Mouse (Mus musculus) limb, embryonic 15.5 days (tissue): ENCODE data around the gene St6galnac6. TPM values are rescaled to one million over a fixed set of nuclear protein-coding genes. Genes with fewer than 3 reads are reported as not detected.

Source experiments
- ATAC-seq: fragments of 200-750 bp; cut with Nextera tagmentation; 2 replicates; pipeline ENCODE4 v1.8.0; 2017; ENCODE audit warnings: low read depth, moderate TSS enrichment; ENCODE audit not compliant: insufficient number of reproducible peaks, low FRiP score, low TSS enrichment
- H3K27ac ChIP-seq: fragments of 300-500 bp; sonication (generic); 2 replicates; pipeline ENCODE4 v1.5.1; 2015; ENCODE audit warnings: moderate library complexity, mild to moderate bottlenecking, inconsistent platforms
- H3K27me3 ChIP-seq: fragments of 300-500 bp; sonication (generic); 2 replicates; pipeline ENCODE4 v1.6.1; 2015; ENCODE audit warnings: inconsistent platforms
- H3K36me3 ChIP-seq: fragments of 300-500 bp; sonication (generic); 2 replicates; pipeline ENCODE4 v1.6.1; 2015; ENCODE audit warnings: inconsistent platforms
- H3K4me1 ChIP-seq: fragments of 300-500 bp; sonication (generic); 2 replicates; pipeline ENCODE4 v1.6.1; 2015; ENCODE audit warnings: inconsistent platforms
- H3K4me2 ChIP-seq: fragments of 300-500 bp; sonication (generic); 2 replicates; pipeline ENCODE4 v1.6.1; 2015; ENCODE audit warnings: mild to moderate bottlenecking, inconsistent platforms
- H3K4me3 ChIP-seq: fragments of 300-500 bp; sonication (generic); 2 replicates; pipeline ENCODE4 v1.5.1; 2015; ENCODE audit warnings: mild to moderate bottlenecking, inconsistent platforms
- H3K9ac ChIP-seq: fragments of 300-500 bp; sonication (generic); 2 replicates; pipeline ENCODE4 v1.6.1; 2015; ENCODE audit warnings: inconsistent platforms
- H3K9me3 ChIP-seq: fragments of 300-500 bp; sonication (generic); 2 replicates; pipeline ENCODE4 v1.6.1; 2016; ENCODE audit warnings: inconsistent platforms
- WGBS: fragments of 180-500 bp; shearing (Covaris S2); methylation state at CpG from one replicate; pipeline ENCODE4 v1.1.7; 2015; 5-methylcytosine and 5-hydroxymethylcytosine counted together
- polyA plus RNA-seq: library from polyadenylated mRNA; unstranded; fragments of >200 nt; fragmentation: Nextera tagmentation; extraction: Ambion mirVana; gene quantifications from 2 replicates; pipeline ENCODE4 v1.2.1, GENCODE M21; 2015

Gene St6galnac6
- polyA plus RNA-seq, 1 experiment from 2014 or later: 27.1 TPM

GRCm38 (mm10) chr2:32574497-32574896 lies 25.0 kb upstream of the St6galnac6 start, which contains the start of gene Pip5kl1:
Gene Pip5kl1, plus strand, starts transcription at chr2:32574797.
- Histone ChIP-seq H3K27ac (no peak within 1 kb of the TSS), H3K9me3 (no peaks in the 10 kb centered on the region), H3K9ac (no peak within 1 kb of the TSS), H3K4me2 (peak within 1 kb of the TSS; percentile 94), H3K36me3 (peaks cover 18% of the 10 kb centered on the region), H3K4me1 (peaks cover 37% of the 10 kb centered on the region), H3K4me3 (peak within 1 kb of the TSS; percentile 41), H3K27me3 (peaks cover 16% of the 10 kb centered on the region; the same call in 1 of the 2 replicates)
- no peak for ATAC-seq
- WGBS: 80% methylated on average over 6 of the region's 6 CpGs

DNA sequence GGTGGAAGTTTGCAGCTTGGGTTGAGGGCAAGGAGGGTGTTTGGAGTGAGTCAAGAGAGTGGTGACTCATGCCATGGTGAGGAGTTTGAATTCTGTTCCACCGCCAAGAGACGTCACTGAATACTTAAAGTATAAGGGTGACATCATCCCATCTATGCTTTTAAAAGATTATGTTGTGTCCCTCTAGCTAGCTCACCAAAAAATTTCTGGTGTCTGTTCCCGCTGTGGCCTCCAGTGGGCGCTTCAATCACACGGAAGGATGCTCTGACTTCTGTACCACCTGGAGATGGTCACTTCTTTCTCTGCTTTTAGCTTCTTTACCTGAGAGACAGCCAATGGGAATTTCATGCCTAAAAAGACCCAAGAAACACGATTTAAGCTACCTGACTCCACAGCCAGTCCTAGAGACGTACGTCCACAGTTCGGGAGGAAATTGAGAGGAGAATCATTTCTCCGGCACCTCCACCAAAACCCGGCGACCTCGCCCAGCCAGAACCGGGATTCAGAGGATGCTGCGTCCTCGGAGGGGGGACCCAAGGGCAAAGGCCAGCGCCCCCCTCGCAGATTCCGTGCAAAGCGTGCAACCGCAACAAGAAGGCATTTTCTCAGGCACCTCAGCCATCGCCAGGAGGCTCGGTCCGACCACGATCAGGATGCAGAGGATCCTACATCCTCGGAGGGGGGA lies 24.5 kb upstream of the St6galnac6 start:
- no peaks in the 10 kb centered on the region for H3K9me3 ChIP-seq
- H3K4me2 ChIP-seq: peak overlapping the region; percentile 94
- H3K9ac ChIP-seq: no peak overlapping the region
- under 1% methylated on average over 26 of the region's 26 CpGs for WGBS
- H3K27me3 ChIP-seq: peaks cover 20% of the 10 kb centered on the region
- ATAC-seq: no peak
- H3K36me3 ChIP-seq: peaks cover 18% of the 10 kb centered on the region
- peaks cover 37% of the 10 kb centered on the region for H3K4me1 ChIP-seq
- H3K4me3 ChIP-seq: peak overlapping the region; percentile 41
- H3K27ac ChIP-seq: no peak overlapping the region

- H3K9ac ChIP-seq: no peak within 1 kb of the TSS
- peak within 1 kb of the TSS; percentile 94 for H3K4me2 ChIP-seq
- peaks cover 18% of the 10 kb centered on the region for H3K36me3 ChIP-seq
- H3K27ac ChIP-seq: no peak within 1 kb of the TSS
- 7% methylated on average over 28 of the region's 28 CpGs for WGBS
- peak within 1 kb of the TSS; percentile 41 for H3K4me3 ChIP-seq
- H3K4me1 ChIP-seq: peaks cover 37% of the 10 kb centered on the region
- H3K27me3 ChIP-seq: peaks cover 24% of the 10 kb centered on the region
- no peaks in the 10 kb centered on the region for H3K9me3 ChIP-seq
- ATAC-seq: no peak
These were observed 23.8 kb upstream of the St6galnac6 start, which contains the start of gene 9430097D07Rik for GRCm38 (mm10) chr2:32575586-32576160. Gene 9430097D07Rik, minus strand, starts transcription at chr2:32575684.

- peaks cover 24% of the 10 kb centered on the region for H3K27me3 ChIP-seq
- H3K4me2 ChIP-seq: no peak overlapping the region
- H3K27ac ChIP-seq: no peak overlapping the region
- H3K9me3 ChIP-seq: no peaks in the 10 kb centered on the region
- H3K36me3 ChIP-seq: peaks cover 18% of the 10 kb centered on the region
- H3K4me1 ChIP-seq: peaks cover 31% of the 10 kb centered on the region
- no peak for ATAC-seq
- WGBS: 87% methylated on average over 9 of the region's 9 CpGs
- H3K4me3 ChIP-seq: no peak overlapping the region
- H3K9ac ChIP-seq: no peak overlapping the region
These were observed 23.0 kb upstream of the St6galnac6 start for GRCm38 (mm10) chr2:32576532-32576931.

GRCm38 (mm10) chr2:32578146-32579046 lies 21.1 kb upstream of the St6galnac6 start:
- H3K9ac ChIP-seq: no peak overlapping the region
- no peak overlapping the region for H3K4me2 ChIP-seq
- no peaks in the 10 kb centered on the region for H3K9me3 ChIP-seq
- no peak for ATAC-seq
- H3K4me1 ChIP-seq: peaks cover 25% of the 10 kb centered on the region
- peaks cover 24% of the 10 kb centered on the region for H3K27me3 ChIP-seq
- no peak overlapping the region for H3K27ac ChIP-seq
- WGBS: 30% methylated on average over 28 of the region's 30 CpGs
- H3K36me3 ChIP-seq: peaks cover 4% of the 10 kb centered on the region
- no peak overlapping the region for H3K4me3 ChIP-seq

DNA sequence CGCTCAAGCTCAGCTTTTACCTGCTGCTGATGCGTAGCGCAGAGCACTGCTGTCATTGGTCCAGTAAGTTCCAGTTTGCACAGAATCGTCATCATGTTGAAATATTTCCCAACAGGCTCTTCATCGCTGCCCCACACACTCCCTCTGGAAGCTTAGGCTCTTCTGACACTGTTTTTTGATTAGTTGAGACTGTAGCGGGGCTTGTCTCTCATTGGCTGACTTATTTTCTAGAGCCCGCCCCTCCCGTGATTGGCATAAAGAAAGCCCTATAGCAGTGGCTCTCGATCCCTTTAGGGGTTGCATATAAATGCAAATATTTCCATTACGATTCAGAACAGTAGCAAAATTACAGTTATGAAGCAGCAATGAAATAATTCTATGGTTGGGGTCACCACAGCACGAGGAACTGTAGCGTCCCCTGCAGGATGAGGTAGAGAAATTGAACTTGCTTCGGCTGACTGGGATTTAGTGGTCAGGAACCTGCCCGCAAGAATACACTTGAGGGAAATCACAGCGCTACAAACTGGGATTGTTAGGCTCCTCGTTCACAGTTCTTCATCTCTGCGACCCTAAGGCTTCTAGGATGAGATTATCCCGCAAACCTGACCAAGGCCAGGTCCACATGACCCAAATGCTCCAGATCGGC lies 17.9 kb upstream of the St6galnac6 start:
- Histone ChIP-seq H3K9me3 (no peaks in the 10 kb centered on the region), H3K4me1 (peaks cover 14% of the 10 kb centered on the region), H3K27ac (no peak overlapping the region), H3K27me3 (peaks cover 21% of the 10 kb centered on the region), H3K36me3 (no peaks in the 10 kb centered on the region), H3K4me2 (0 out of 2 replicates have a peak overlapping the region, but pooled peaks have one; percentile 0), H3K9ac (no peak overlapping the region), H3K4me3 (peak overlapping the region; percentile 13; the same call in 1 of the 2 replicates)
- WGBS: 38% methylated on average over 19 of the region's 19 CpGs
- no peak for ATAC-seq

DNA sequence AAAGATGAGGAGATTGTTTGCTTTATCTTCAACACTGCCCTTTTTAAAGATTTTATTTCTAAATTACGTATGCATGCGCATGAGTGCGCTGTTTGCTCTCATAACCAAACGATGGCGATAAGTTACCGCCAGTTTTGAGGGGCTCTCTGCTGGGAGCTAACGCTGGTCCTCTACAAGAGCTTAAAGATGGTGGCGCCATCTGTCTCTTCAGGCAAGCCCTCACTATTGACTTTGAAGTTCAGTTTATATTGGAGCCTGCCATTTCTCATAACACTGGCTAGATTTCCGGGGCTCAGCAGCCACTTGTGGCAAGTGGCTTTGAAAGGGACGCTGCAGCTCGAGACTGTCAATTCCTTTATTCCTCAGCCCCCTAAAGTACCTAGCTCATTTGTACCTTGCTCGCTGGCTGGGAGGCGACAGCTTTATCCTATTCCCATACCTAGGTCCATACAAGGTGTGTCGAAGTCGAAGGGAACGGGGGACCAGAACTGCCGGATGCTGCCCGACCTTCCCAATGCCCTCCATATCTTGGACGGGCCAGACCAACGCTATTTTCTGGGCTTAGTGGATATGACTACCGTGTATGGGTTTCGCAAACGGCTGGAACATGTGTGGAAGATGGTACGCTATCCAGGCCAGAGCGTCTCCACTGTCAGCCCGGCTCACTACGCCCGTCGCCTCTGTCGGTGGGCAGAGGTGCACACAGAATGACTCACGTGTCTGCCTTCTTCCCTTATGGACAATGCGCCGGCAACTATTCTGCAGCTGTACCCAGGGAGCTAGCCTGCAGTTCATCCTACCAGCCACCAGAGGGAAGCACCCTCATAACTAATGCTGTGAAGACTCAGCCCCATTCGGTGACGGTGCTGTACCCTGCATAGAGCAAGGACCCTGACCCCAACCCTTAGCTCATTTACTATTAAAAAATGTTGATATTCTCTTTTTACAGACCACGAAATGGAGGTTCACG lies 16.4 kb upstream of the St6galnac6 start:
- Histone ChIP-seq H3K4me3 (peak overlapping the region; percentile 19), H3K9me3 (no peaks in the 10 kb centered on the region), H3K27ac (no peak overlapping the region), H3K36me3 (no peaks in the 10 kb centered on the region), H3K9ac (0 out of 2 replicates have a peak overlapping the region, but pooled peaks have one; percentile 11), H3K4me2 (peak overlapping the region; percentile 41), H3K27me3 (peaks cover 15% of the 10 kb centered on the region), H3K4me1 (peaks cover 25% of the 10 kb centered on the region)
- WGBS: 11% methylated on average over 37 of the region's 37 CpGs
- peak; percentile 50; the same call in 1 of the 2 replicates for ATAC-seq

GRCm38 (mm10) chr2:32585149-32585714 lies 14.3 kb upstream of the St6galnac6 start:
- no peak overlapping the region for H3K4me3 ChIP-seq
- H3K9me3 ChIP-seq: no peaks in the 10 kb centered on the region
- 0 out of 2 replicates have a peak, but pooled peaks cover 3% of the 10 kb centered on the region for H3K27me3 ChIP-seq
- peaks cover 3% of the 10 kb centered on the region; the same call in 1 of the 2 replicates for H3K36me3 ChIP-seq
- no peak overlapping the region for H3K9ac ChIP-seq
- no peak for ATAC-seq
- 86% methylated on average over 7 of the region's 7 CpGs for WGBS
- H3K4me2 ChIP-seq: no peak overlapping the region
- no peak overlapping the region for H3K27ac ChIP-seq
- H3K4me1 ChIP-seq: peaks cover 37% of the 10 kb centered on the region

- H3K4me1 ChIP-seq: peaks cover 42% of the 10 kb centered on the region
- under 1% methylated on average over 38 of the region's 38 CpGs for WGBS
- no peaks in the 10 kb centered on the region for H3K9me3 ChIP-seq
- H3K27me3 ChIP-seq: no peaks in the 10 kb centered on the region
- ATAC-seq: peak; percentile 90
- peak within 1 kb of the TSS; percentile 68; the same call in 1 of the 2 replicates for H3K27ac ChIP-seq
- peak within 1 kb of the TSS; percentile 52 for H3K9ac ChIP-seq
- peaks cover 3% of the 10 kb centered on the region; the same call in 1 of the 2 replicates for H3K36me3 ChIP-seq
- peak within 1 kb of the TSS; percentile 66 for H3K4me2 ChIP-seq
- H3K4me3 ChIP-seq: peak within 1 kb of the TSS; percentile 56
These were observed 12.6 kb upstream of the St6galnac6 start, which contains the start of gene St6galnac4 for GRCm38 (mm10) chr2:32586871-32587351. Gene St6galnac4, plus strand, starts transcription at chr2:32587095.
